Mouse (Mus musculus): ENCODE measurements around the gene Camsap1.

- TF ChIP-seq CTCF (IDR thresholded peaks at IDR 0.05; ENCODE audit: low read depth) (no peak), EP300 (IDR thresholded peaks at IDR 0.05; ENCODE audit: low read depth) (no peak)
Observed at GRCm38 (mm10) chr2:25914821-25915220, 68.3 kb downstream of the Camsap1 start.

All from liver, postnatal 0 days (tissue).